Mouse (Mus musculus): ENCODE measurements around the gene Nrf1. TPM values are rescaled to one million over a fixed set of nuclear protein-coding genes. Genes with fewer than 3 reads are reported as not detected.

The Nrf1 gene
- polyA plus RNA-seq, 1 experiment: 116 TPM

- H3K27me3 ChIP-seq (ENCODE audit: control insufficient read depth, insufficient read depth, low read length): no peaks in the 10 kb centered on the region
- no peak for TF ChIP-seq CTCF (IDR thresholded peaks at IDR 0.05; ENCODE audit: borderline replicate concordance, control insufficient read depth, extremely low read depth, insufficient read depth, low read length, poor library complexity)
- no peak for TF ChIP-seq POLR2A (IDR thresholded peaks at IDR 0.05; ENCODE audit: control insufficient read depth, extremely low read depth, insufficient read depth, low read length, poor library complexity)
- no peaks in the 10 kb centered on the region for H3K4me1 ChIP-seq (replicated peaks; ENCODE audit: control insufficient read depth, insufficient read depth, low read length)
- no peak overlapping the region for H3K4me3 ChIP-seq (ENCODE audit: control insufficient read depth, insufficient read depth, low read length)
- no peak for DNase-seq
- H3K36me3 ChIP-seq (ENCODE audit: control insufficient read depth, insufficient read depth, low read length): peaks cover 50% of the 10 kb centered on the region
- H3K27ac ChIP-seq (ENCODE audit: control insufficient read depth, insufficient read depth, low read length): no peak overlapping the region
- WGBS: 93% methylated on average over 10 of the region's 10 CpGs
Measured at GRCm38 (mm10) chr6:30109820-30110502, 62.2 kb downstream of the Nrf1 start.

- H3K36me3 ChIP-seq (ENCODE audit: control insufficient read depth, insufficient read depth, low read length): peaks cover 57% of the 10 kb centered on the region
- H3K27me3 ChIP-seq (ENCODE audit: control insufficient read depth, insufficient read depth, low read length): no peaks in the 10 kb centered on the region
- TF ChIP-seq CTCF (IDR thresholded peaks at IDR 0.05; ENCODE audit: borderline replicate concordance, control insufficient read depth, extremely low read depth, insufficient read depth, low read length, poor library complexity): no peak
- no peak for TF ChIP-seq POLR2A (IDR thresholded peaks at IDR 0.05; ENCODE audit: control insufficient read depth, extremely low read depth, insufficient read depth, low read length, poor library complexity)
- H3K27ac ChIP-seq (ENCODE audit: control insufficient read depth, insufficient read depth, low read length): no peak overlapping the region
- no peak for DNase-seq
- WGBS: 97% methylated on average over 4 of the region's 4 CpGs
- no peaks in the 10 kb centered on the region for H3K4me1 ChIP-seq (replicated peaks; ENCODE audit: control insufficient read depth, insufficient read depth, low read length)
- H3K4me3 ChIP-seq (ENCODE audit: control insufficient read depth, insufficient read depth, low read length): no peak overlapping the region
Measured at GRCm38 (mm10) chr6:30112349-30113132, 64.8 kb downstream of the Nrf1 start.

GRCm38 (mm10) chr6:30114101-30114500 is 66.3 kb downstream of the Nrf1 start:
- 23% methylated on average over 2 of the region's 2 CpGs for WGBS
- DNase-seq: no peak
- no peak overlapping the region for H3K4me3 ChIP-seq (ENCODE audit: control insufficient read depth, insufficient read depth, low read length)

GRCm38 (mm10) chr6:30121152-30121551 is 73.4 kb downstream of the Nrf1 start:
- Histone ChIP-seq H3K27me3 (ENCODE audit: control insufficient read depth, insufficient read depth, low read length) (no peaks in the 10 kb centered on the region), H3K4me1 (replicated peaks; ENCODE audit: control insufficient read depth, insufficient read depth, low read length) (no peaks in the 10 kb centered on the region), H3K36me3 (ENCODE audit: control insufficient read depth, insufficient read depth, low read length) (peaks cover 78% of the 10 kb centered on the region), H3K27ac (ENCODE audit: control insufficient read depth, insufficient read depth, low read length) (no peak overlapping the region), H3K4me3 (ENCODE audit: control insufficient read depth, insufficient read depth, low read length) (no peak overlapping the region)
- TF ChIP-seq CTCF (IDR thresholded peaks at IDR 0.05; ENCODE audit: borderline replicate concordance, control insufficient read depth, extremely low read depth, insufficient read depth, low read length, poor library complexity) (no peak), POLR2A (IDR thresholded peaks at IDR 0.05; ENCODE audit: control insufficient read depth, extremely low read depth, insufficient read depth, low read length, poor library complexity) (no peak)
- DNase-seq: no peak
- WGBS: 90% methylated on average over 2 of the region's 2 CpGs

More at GRCm38 (mm10) chr6:30114101-30114500, 66.3 kb downstream of the Nrf1 start:
- no peak for TF ChIP-seq POLR2A (IDR thresholded peaks at IDR 0.05; ENCODE audit: control insufficient read depth, extremely low read depth, insufficient read depth, low read length, poor library complexity)
- no peak for TF ChIP-seq CTCF (IDR thresholded peaks at IDR 0.05; ENCODE audit: borderline replicate concordance, control insufficient read depth, extremely low read depth, insufficient read depth, low read length, poor library complexity)
- Histone ChIP-seq H3K27ac (ENCODE audit: control insufficient read depth, insufficient read depth, low read length) (no peak overlapping the region), H3K36me3 (ENCODE audit: control insufficient read depth, insufficient read depth, low read length) (peaks cover 73% of the 10 kb centered on the region), H3K27me3 (ENCODE audit: control insufficient read depth, insufficient read depth, low read length) (no peaks in the 10 kb centered on the region), H3K4me1 (replicated peaks; ENCODE audit: control insufficient read depth, insufficient read depth, low read length) (no peaks in the 10 kb centered on the region)

GRCm38 (mm10) chr6:30121600-30121999 is 73.8 kb downstream of the Nrf1 start:
- Histone ChIP-seq H3K27ac (ENCODE audit: control insufficient read depth, insufficient read depth, low read length) (no peak overlapping the region), H3K4me1 (replicated peaks; ENCODE audit: control insufficient read depth, insufficient read depth, low read length) (no peaks in the 10 kb centered on the region), H3K4me3 (ENCODE audit: control insufficient read depth, insufficient read depth, low read length) (no peak overlapping the region), H3K36me3 (ENCODE audit: control insufficient read depth, insufficient read depth, low read length) (peaks cover 78% of the 10 kb centered on the region), H3K27me3 (ENCODE audit: control insufficient read depth, insufficient read depth, low read length) (no peaks in the 10 kb centered on the region)
- 90% methylated on average over 1 of the region's 1 CpGs for WGBS
- DNase-seq: no peak
- no peak for TF ChIP-seq POLR2A (IDR thresholded peaks at IDR 0.05; ENCODE audit: control insufficient read depth, extremely low read depth, insufficient read depth, low read length, poor library complexity)
- no peak for TF ChIP-seq CTCF (IDR thresholded peaks at IDR 0.05; ENCODE audit: borderline replicate concordance, control insufficient read depth, extremely low read depth, insufficient read depth, low read length, poor library complexity)

DNA sequence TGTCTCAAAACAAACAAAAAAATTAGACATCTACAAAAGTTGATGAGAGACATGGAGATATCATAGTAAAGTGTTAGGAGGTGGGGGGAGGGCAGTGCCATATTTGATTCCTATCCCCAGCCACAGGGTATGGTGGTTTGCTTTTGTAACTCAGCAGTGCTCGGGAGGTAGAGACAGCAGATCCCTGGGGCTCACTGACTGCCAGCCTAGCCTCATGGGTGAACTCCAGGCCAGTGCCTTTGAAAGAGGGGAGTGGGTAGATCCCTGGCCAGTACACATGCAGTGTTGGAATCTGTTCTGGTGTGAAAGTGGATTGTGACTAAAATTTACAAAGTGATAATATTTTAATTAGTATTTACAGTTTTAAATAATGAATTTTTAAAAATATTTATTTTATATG is 75.6 kb downstream of the Nrf1 start:
- Histone ChIP-seq H3K4me3 (ENCODE audit: control insufficient read depth, insufficient read depth, low read length) (no peak overlapping the region), H3K27me3 (ENCODE audit: control insufficient read depth, insufficient read depth, low read length) (no peaks in the 10 kb centered on the region), H3K27ac (ENCODE audit: control insufficient read depth, insufficient read depth, low read length) (no peak overlapping the region), H3K36me3 (ENCODE audit: control insufficient read depth, insufficient read depth, low read length) (peaks cover 81% of the 10 kb centered on the region), H3K4me1 (replicated peaks; ENCODE audit: control insufficient read depth, insufficient read depth, low read length) (no peaks in the 10 kb centered on the region)
- 96% methylated on average over 1 of the region's 1 CpGs for WGBS
- no peak for DNase-seq
- TF ChIP-seq CTCF (IDR thresholded peaks at IDR 0.05; ENCODE audit: borderline replicate concordance, control insufficient read depth, extremely low read depth, insufficient read depth, low read length, poor library complexity) (no peak), POLR2A (IDR thresholded peaks at IDR 0.05; ENCODE audit: control insufficient read depth, extremely low read depth, insufficient read depth, low read length, poor library complexity) (no peak)

Data from thymus, adult 2 months (tissue).